ENCODE assay signal across 8 mouse cellular contexts in the genomic region with DNA sequence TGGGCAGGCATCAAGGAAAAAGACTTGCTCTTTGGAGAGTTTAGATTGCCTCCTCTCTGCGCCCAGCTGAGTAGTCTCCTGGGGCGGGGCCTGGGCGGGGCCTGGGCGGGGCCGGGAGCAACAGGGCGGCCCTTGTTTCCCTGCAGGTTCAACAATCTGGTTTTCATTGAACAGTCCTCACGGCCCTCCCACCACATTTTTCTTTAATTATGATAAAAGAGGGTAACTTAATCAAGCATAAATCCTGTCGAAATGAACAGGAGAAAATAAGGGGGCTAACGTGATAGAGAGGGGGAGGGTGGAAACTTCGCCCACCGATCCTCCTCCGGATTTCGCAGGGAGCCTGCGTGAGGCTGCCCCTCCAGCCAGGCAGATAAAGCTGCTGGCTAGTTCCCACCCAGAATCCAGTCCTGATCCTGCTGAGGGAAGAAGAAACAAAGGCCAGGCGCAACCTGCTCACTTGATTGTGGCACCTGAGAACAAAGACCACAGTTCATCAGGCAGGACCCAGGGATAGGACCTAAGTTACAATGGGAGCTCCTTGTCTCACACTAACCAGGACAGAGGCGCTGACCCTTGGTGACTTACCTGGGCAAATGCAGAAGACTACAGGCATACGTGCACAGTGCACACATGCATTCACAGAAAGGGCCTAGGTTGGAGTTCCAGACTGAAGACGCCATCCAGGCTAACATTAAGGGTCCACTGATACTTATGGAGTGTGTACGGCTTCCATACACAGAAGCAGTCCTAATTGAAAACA.
DNase-seq lines count a peak whose midpoint lies in the region; ATAC-seq and TF ChIP-seq lines count a peak whose summit lies in the region.

No protein-coding gene starts in this region.

- intact Hi-C loops in left cerebral cortex, postnatal 25 days (cut with DNase I) = no loop called here

- peak; percentile 34 for DNase-seq in adrenal gland, adult 2 months
- no peak for DNase-seq in adrenal gland, postnatal 4 days (ENCODE audit: low spot score in 2 of 2)
- peak; percentile 27 for DNase-seq in CH12.LX (ENCODE audit: extremely low read depth)
- DNase-seq in ovary, adult 18-20 months (ENCODE audit: low spot score) = no peak
- DNase-seq in left cerebral cortex, postnatal 25 days (ENCODE audit: low spot score in 2 of 2) = no peak

- H3K27me3 ChIP-seq in CH12.LX (replicated peaks) = no peaks in the 10 kb centered on the region
- H3K27me3 ChIP-seq in forebrain, embryonic 13.5 days = no peaks in the 10 kb centered on the region
- no peaks in the 10 kb centered on the region for H3K27me3 ChIP-seq in liver, embryonic 15.5 days

- no peak for TF ChIP-seq EP300 in CH12.LX (IDR thresholded peaks at IDR 0.05; ENCODE audit: low read length)

- no peak for TF ChIP-seq RAD21 in CH12.LX (IDR thresholded peaks at IDR 0.05; ENCODE audit: low read depth, low read length)

- no peak overlapping the region for H3K4me3 ChIP-seq in CH12.LX (replicated peaks in 1 of 3; ENCODE audit: low read depth in 2 of 3, low read length in 2 of 3, poor library complexity in 1 of 3)
- peak overlapping the region; percentile 25 for H3K4me3 ChIP-seq in forebrain, embryonic 13.5 days
- no peak overlapping the region for H3K4me3 ChIP-seq in liver, embryonic 15.5 days (replicated peaks)

- TF ChIP-seq CTCF in CH12.LX (conservative IDR thresholded peaks at IDR 0.05 in 1 of 2, IDR thresholded peaks at IDR 0.05 in 1 of 2; ENCODE audit: low read depth in 2 of 2, low read length in 2 of 2) = no peak

- no peaks in the 10 kb centered on the region for H3K9me3 ChIP-seq in CH12.LX (replicated peaks; ENCODE audit: low read length)
- no peaks in the 10 kb centered on the region for H3K9me3 ChIP-seq in forebrain, embryonic 13.5 days (replicated peaks)
- H3K9me3 ChIP-seq in liver, embryonic 15.5 days (replicated peaks) = no peaks in the 10 kb centered on the region

- 7% methylated on average over 19 of the region's 19 CpGs for WGBS in forebrain, embryonic 13.5 days
- 20% methylated on average over 19 of the region's 19 CpGs for WGBS in liver, embryonic 15.5 days (ENCODE audit: insufficient replicate concordance)

- no peak overlapping the region for H3K9ac ChIP-seq in CH12.LX (ENCODE audit: insufficient read depth, low read depth)
- peak overlapping the region; percentile 30; the same call in 1 of the 2 replicates for H3K9ac ChIP-seq in forebrain, embryonic 13.5 days
- H3K9ac ChIP-seq in liver, embryonic 15.5 days = no peak overlapping the region

- no peak overlapping the region for H3K27ac ChIP-seq in CH12.LX (ENCODE audit: insufficient read depth, low read depth)
- H3K27ac ChIP-seq in forebrain, embryonic 13.5 days = peak overlapping the region; percentile 48
- no peak overlapping the region for H3K27ac ChIP-seq in liver, embryonic 15.5 days (replicated peaks)

- ATAC-seq in forebrain, embryonic 13.5 days = peak; percentile 87
- ATAC-seq in liver, embryonic 15.5 days (ENCODE audit: insufficient read depth) = no peak
- ATAC-seq in megakaryocyte progenitor cell, adult 5-6 weeks (replicated peaks; ENCODE audit: poor library complexity) = no peak

- no peaks in the 10 kb centered on the region for H3K79me2 ChIP-seq in CH12.LX (replicated peaks; ENCODE audit: control insufficient read depth, extremely low read depth, insufficient read depth, poor library complexity, severe bottlenecking)

- TF ChIP-seq POLR2A in CH12.LX (IDR thresholded peaks at IDR 0.05; ENCODE audit: low read depth, low read length) = no peak

- in situ Hi-C loops in CH12.LX (cut with MboI; ENCODE audit: low pct_ligation_motif_present, low pct_unique_long_range_greater_than_20kb, low sequenced_read_pairs) = no loop called here

- dilution Hi-C loops in CH12.LX (cut with MboI; ENCODE audit: extremely low pct_ligation_motif_present, extremely low pct_unique_long_range_greater_than_20kb, low sequenced_read_pairs) = no loop called here

- no peaks in the 10 kb centered on the region for H3K4me1 ChIP-seq in CH12.LX (ENCODE audit: control insufficient read depth in 1 of 2, insufficient read depth in 2 of 2)
- H3K4me1 ChIP-seq in forebrain, embryonic 13.5 days = peaks cover 23% of the 10 kb centered on the region
- no peaks in the 10 kb centered on the region for H3K4me1 ChIP-seq in liver, embryonic 15.5 days (replicated peaks)

- H3K4me2 ChIP-seq in CH12.LX (ENCODE audit: insufficient read depth, low read depth, poor library complexity, severe bottlenecking) = no peak overlapping the region
- H3K4me2 ChIP-seq in forebrain, embryonic 13.5 days = peak overlapping the region; percentile 54
- peak overlapping the region; percentile 32 for H3K4me2 ChIP-seq in liver, embryonic 15.5 days

- H3K36me3 ChIP-seq in CH12.LX (replicated peaks in 1 of 2; ENCODE audit: control insufficient read depth in 1 of 2, insufficient read depth in 1 of 2, low read length in 1 of 2) = no peaks in the 10 kb centered on the region
- H3K36me3 ChIP-seq in forebrain, embryonic 13.5 days (ENCODE audit: poor library complexity, severe bottlenecking) = no peaks in the 10 kb centered on the region
- no peaks in the 10 kb centered on the region for H3K36me3 ChIP-seq in liver, embryonic 15.5 days (replicated peaks)

TF ChIP-seq in CH12.LX, 34 proteins besides CTCF, POLR2A, EP300 and RAD21:
- no peak for TF ChIP-seq ZC3H11A (IDR thresholded peaks at IDR 0.05; ENCODE audit: low read depth, low read length)
- TF ChIP-seq TBP (conservative IDR thresholded peaks at IDR 0.05; ENCODE audit: low read depth, low read length) = no peak
- no peak for TF ChIP-seq IRF4 (IDR thresholded peaks at IDR 0.05; ENCODE audit: low read depth, low read length)
- no peak for TF ChIP-seq MEF2A (IDR thresholded peaks at IDR 0.05; ENCODE audit: borderline replicate concordance, low read depth, low read length)
- no peak for TF ChIP-seq GABPA (IDR thresholded peaks at IDR 0.05; ENCODE audit: insufficient replicate concordance, low read depth, low read length)
- TF ChIP-seq NRF1 (IDR thresholded peaks at IDR 0.05; ENCODE audit: low read depth, low read length) = no peak
- no peak for TF ChIP-seq UBTF (IDR thresholded peaks at IDR 0.05; ENCODE audit: low read depth, low read length)
- TF ChIP-seq MAFK (IDR thresholded peaks at IDR 0.05; ENCODE audit: insufficient replicate concordance, low read length) = no peak
- TF ChIP-seq KAT2A (IDR thresholded peaks at IDR 0.05; ENCODE audit: insufficient replicate concordance, low read length) = no peak
- TF ChIP-seq ETS1 (conservative IDR thresholded peaks at IDR 0.05; ENCODE audit: low read depth, low read length) = no peak
- TF ChIP-seq TCF12 (IDR thresholded peaks at IDR 0.05; ENCODE audit: low read depth, low read length) = no peak
- no peak for TF ChIP-seq ZKSCAN1 (IDR thresholded peaks at IDR 0.05; ENCODE audit: borderline replicate concordance, low read depth, low read length)
- no peak for TF ChIP-seq ELF1 (IDR thresholded peaks at IDR 0.05; ENCODE audit: low read depth, low read length)
- no peak for TF ChIP-seq NELFE (IDR thresholded peaks at IDR 0.05; ENCODE audit: low read depth, low read length)
- no peak for TF ChIP-seq SIN3A (IDR thresholded peaks at IDR 0.05; ENCODE audit: low read length)
- no peak for TF ChIP-seq SMC3 (IDR thresholded peaks at IDR 0.05; ENCODE audit: low read depth, low read length)
- TF ChIP-seq MAX (IDR thresholded peaks at IDR 0.05; ENCODE audit: low read length) = no peak
- no peak for TF ChIP-seq JUND (conservative IDR thresholded peaks at IDR 0.05; ENCODE audit: low read depth, low read length)

Comparison
In these comparisons a context has a peak if more than half of its experiments do, and no peak if none do; other contexts are left out.
1. DNase-seq: peak in adrenal gland, adult 2 months (single experiment) and CH12.LX (single experiment); none in adrenal gland, postnatal 4 days (0 of 2), ovary, adult 18-20 months (single experiment) and left cerebral cortex, postnatal 25 days (0 of 2).